Mouse (Mus musculus): ENCODE data around the gene Nell1. TPM values are rescaled to one million over a fixed set of nuclear protein-coding genes. Genes with fewer than 3 reads are reported as not detected.

The Nell1 gene
- polyA plus RNA-seq, 1 experiment = 0.18 TPM

DNA sequence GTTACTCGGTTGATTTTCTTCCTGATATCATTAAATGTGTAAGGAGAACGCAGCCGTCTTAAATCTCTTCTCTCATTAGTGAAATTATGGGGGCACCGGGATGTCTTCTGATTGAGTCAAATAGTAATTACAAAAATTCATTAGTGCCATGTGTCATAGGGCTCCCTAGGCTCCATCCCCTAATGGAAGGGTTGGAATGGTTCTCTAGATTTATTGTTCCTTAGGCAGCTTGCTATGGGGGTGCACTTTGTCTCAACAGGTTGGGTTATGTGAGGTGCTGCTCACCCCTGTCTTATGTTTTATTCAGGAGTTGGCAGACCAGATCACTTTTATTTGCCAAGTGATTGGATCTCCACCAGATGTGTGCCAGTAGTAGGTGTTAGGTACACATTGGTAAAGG lies 75.5 kb downstream of the Nell1 start:
- DNase-seq (ENCODE audit: low spot score) = no peak

DNA sequence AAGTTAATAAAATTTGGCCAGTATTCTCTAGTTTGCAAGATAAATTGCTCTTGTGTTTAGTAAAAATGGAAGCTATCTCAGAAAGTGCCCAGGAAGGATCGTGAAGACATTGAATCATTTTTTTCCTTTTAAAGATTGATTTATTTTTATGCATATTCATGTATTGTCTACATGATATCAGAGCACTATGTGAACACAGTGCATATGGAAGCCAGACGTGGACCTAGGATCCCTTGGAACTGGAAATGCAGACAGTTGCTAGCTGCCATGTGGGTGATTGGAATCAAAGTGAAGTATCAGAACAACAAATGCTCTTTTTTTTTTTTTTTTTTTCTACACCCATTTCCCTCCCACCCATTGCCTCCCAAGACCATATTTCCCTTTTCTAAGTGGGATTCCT lies 79.0 kb downstream of the Nell1 start:
- no peak for DNase-seq (ENCODE audit: low spot score)

DNA sequence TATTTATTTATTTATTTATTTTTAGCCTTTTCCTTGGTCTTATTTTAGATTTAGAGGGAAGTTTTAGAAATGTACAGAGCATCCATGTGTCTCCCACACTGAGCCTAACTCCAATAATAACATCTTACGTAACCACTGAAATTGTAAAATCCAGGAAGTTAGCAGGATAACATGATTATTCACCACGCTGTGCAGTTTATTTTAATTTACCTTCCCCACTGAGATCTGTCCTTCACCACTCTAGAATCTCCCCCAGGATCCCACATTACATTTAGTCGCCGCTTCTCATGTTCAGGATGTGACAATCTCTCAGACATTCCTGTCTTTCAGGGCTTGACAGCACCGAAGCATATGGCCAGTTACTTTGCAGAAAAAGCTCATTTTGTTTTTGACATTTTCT lies 119.8 kb downstream of the Nell1 start:
- no peak for DNase-seq (ENCODE audit: low spot score)

DNA sequence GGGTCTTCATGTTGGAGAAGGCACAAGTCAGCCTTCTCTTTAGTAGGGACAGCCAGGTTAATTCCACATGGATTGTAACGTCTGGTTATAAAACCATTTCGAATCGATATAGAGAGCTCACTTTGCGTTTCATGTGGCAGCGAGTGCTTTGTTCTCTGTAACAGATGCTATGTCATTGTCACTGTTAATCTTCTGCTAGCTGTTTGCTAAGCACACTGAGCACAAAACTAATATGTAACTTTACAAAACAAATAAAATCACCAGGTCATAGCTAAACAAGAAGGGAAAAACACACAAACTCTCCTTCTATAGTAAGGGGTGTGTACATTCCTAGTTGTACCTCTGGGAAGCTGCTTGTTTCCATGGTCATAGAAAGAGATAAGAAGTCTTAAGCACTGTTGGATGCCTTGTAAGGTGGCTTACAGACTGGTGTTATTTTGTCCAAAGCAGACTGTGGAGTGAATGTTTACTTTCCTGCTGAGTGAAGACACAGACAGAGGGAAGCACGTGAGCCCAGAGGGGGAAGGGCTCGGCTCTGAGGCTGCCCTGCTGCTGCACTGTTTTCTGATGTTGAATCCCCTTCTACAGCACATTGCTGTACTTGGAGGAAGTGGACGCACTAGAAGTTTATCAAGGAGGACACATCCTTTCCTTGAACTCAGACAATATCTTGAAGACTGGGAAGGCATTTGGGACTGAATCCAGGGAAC lies 131.1 kb downstream of the Nell1 start:
- DNase-seq (ENCODE audit: low spot score) = no peak

DNA sequence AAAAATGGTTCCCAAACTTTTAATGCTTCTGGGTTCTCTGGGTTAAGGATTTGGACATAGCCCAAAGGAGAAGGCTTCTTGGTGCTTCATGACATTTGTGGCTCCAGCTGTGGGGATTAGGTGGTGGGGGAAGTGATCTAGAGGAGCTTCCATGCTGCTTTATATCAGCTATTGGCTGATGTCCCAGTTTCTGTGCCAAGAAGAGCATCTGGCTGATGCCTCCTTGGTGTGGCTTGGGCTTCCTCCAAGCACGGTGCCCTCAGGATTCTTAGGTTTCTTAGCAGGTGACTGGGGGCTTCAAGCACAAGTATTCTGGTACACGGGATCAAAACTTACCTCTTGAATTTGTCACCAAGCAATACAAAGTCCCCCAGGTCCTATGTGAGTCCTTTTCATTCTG lies 132.6 kb downstream of the Nell1 start:
- DNase-seq (ENCODE audit: low spot score) = no peak

DNA sequence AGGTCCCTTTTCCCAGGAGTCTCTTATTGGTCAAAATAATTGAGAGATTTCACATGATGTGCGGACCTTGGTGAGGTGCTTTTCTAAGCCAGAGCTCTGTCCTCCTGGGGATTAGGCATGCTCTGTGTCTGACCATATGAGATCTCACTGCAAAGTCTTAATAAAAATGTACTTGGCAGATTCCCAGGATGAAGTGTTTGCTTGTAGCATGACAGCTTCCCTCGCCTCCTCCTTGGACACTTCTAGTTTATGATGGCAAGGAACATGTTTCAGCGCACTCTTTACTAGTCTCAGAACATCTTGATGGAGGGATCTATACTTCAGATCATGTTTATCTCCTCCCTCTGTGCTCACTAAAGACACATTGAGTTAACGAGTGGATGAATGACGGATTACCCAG lies 143.7 kb downstream of the Nell1 start:
- DNase-seq (ENCODE audit: low spot score) = no peak

DNA sequence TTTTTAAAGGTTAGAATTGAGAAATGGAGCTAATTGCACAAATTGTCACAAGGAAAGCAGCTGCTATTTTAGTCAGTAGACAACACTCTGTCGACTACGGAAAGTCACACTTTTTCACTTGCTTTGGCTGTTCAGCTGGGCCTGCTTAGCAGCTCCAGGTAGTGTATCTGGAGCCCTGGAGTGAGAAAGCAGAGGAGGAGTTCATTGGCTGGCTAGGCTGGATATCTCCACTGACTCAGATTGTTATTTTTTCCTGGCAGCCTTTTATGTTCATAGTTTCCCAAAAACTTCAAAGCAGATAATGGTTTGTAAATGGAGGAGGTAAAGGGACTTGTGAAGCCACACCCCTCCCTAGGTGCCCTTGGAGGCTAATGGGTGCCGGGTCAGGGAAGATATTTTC lies 163.0 kb downstream of the Nell1 start:
- DNase-seq (ENCODE audit: low spot score) = no peak

DNA sequence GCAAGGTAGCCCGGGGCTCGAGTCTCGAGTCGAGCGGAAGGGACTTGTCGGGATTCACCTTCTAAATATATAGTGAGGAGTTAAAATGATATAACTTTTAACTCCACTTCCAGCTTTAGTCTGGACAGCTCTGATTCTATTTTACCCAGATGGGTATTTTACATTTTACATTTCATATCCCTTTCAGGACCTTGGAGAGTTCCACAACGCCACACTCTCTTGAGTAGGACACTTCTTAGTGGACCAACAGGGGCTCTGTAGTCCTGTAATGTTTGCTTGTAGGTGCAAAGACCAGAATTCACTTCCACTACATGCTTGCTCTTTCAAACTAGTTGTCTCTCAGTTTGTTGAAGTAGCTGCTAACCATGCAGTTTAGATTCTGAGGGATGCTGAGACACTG lies 174.7 kb downstream of the Nell1 start:
- DNase-seq (ENCODE audit: low spot score) = no peak

DNA sequence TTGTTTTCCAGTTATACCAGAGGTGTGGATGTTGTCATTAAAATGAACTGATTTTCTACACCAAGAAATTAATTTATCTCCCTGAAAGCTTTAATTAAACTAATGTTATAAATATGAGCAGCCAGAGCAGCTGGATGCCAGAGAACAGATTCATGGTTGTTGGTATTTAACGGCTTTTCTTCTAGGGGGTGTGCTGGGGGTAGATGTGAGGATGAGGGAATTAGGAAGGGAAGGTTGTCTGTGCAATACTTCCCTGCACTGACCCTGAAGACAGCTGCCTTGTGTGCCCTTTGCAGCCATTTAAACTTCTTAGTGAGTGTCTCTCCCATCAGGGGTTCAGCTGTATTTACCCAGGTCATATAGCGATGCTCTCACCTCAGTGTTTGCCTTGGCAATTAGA lies 176.2 kb downstream of the Nell1 start:
- no peak for DNase-seq (ENCODE audit: low spot score)

DNA sequence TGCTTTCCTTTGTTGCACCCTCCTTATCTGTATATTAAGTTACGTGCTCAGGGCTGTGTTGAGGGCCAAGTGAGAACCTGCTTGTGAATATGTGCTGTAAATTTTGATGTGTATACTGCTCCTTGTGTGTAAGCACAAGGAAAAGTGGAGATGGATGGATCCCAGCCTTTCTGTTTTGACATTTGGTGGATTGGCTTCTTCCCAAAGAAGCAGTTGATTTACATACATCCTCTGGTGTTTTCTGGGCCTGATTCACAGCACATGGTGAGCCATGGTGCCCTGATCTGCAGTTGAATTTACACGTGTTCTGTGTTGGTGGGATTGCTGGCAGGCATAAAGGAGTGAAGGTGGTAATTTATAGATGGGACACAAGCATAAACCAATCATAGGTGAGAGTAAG lies 179.0 kb downstream of the Nell1 start:
- no peak for DNase-seq (ENCODE audit: low spot score)

DNA sequence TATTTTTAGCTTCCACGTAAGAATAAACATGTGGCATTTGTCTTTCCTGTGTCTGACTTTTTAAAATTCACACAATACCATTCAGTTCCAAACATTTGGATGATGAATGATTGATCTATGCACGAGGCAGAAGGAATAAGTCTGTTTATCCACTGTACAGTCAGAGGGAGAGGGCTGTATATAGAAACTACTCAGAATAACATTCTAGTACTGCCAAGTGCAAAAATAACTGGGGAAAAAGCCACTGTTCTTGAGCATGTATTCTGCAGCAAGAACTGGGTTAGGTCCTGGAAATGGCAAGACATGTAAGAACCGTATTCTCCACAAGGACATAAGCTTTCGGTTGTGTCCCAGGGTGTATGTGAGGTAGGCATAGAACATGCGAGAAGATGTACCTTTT lies 187.9 kb downstream of the Nell1 start:
- DNase-seq (ENCODE audit: low spot score) = no peak

DNA sequence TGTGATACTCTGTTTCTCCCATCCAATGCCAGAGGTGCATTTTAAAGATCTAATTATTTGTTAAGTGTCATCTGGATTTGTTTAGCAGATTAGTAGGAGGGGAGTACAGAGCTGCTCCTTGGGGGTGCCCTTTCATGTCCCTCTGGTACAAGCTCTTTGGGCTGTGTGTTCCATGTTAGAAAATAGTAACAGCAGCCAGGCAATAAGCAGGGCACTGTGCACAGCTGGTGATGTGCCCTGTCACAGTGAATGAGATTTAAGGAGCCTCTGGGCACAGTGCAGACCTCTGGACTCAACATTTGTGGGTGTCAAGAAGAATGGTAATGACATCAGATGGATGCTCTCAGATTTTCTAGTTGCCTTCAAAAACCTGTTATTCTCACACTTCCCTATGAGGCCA lies 194.1 kb downstream of the Nell1 start:
- no peak for DNase-seq (ENCODE audit: low spot score)

DNA sequence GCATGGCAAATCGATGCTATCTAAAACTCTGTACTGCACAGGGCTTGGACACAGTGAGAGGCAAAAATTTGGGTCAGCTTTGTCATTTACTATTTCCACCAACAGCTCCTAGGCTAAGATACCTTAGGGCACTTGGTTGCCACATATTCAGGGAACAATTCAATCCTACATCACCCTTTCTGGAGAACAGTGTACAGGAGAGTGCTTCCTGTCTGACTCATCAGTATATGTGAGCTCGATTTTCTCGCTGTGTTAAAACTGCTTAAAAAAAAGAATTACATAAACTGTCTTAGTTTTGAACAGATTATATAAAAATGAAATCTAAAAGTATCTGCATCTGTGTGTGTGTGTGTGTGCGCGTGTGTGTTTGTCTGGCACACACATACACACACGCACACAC lies 211.6 kb downstream of the Nell1 start:
- no peak for DNase-seq (ENCODE audit: low spot score)

DNA sequence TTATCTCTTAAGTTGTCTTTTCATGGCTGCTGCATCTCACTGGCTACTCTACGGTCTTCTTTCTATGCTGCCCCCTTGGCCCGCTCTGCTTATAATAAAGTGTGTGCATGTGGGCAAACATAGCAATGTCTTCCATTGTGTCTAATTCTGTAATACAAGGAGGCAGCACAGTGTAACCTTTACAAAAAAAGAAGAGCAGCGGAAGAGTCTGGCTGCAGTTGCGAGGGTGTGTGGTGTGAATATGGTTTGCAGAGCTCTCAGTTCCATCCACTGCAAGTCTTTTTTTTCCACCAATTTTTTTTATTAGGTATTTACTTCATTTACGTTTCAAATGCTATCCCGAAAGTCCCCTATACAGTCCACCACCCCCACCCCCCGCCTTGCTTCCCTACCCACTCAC lies 219.3 kb downstream of the Nell1 start:
- no peak for DNase-seq (ENCODE audit: low spot score)

DNA sequence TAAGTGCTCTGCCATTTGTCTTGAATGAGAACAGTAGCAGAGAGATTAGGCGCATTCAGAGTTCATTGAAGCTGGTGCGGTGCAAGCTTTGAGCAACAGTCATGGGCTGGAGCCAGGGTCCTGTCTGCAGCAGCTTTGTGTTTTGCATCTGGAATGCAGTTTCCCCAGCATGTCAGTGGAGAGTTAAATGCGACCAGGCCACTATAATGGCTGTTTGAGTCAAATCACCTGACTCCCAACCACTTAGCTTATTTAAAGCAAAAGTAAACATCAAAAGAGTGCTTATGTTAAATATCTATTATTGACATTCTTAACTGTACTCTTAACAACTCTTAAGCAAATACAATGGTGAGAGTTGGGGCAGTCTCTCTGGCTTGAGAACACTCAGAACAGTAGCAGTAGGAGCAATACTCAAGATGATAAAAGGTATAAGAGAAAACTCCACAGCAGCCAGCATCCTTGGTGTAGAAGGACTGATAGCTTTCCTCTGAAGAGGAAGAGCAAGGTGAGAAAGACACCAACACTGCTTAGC lies 220.5 kb downstream of the Nell1 start:
- no peak for DNase-seq (ENCODE audit: low spot score)

DNA sequence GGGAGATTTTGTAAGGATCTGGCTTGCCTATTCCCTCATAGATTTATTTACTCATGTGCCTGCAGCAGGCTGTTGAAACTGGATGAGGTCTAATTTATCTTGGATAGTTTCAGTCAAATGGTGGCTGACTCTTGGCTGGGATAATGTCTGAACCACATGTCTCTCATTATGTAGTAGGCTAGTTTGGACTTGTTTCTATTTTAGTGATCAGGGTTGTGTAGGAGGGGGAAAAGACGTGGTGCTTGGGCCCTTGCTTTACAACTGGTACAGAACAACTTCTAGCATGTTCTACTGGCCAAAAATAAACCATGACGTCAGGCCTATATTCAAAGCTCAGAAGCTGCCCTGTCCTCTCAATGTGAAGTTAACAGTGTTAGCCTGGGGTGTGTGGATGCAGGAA lies 230.6 kb downstream of the Nell1 start:
- no peak for DNase-seq (ENCODE audit: low spot score)

DNA sequence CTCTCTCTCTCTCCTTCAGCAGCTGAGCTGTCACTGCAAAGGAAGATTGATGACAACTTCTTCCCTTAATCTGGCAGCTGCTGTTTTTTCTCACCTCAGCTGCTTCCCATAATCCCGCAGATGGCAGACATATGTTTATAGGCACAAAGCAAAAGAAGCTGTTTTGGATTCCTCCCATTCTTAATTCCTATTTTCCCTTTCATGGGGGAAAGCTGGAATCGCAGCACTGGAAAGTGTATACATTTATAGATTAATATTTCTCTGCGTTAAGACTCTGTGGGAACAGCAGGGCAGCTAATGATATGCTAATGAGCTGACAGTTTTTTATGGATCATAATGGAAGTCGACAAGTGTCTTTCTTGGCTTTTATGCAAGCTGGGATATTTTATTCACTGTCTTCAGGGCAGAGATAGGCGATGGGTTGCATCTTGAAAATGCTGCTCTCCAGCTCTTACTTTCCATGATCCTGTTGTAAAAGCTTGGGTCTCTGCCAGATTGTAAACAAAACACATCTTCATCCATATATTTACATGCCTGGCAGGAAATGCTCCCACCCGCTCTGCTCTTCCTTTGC lies 236.1 kb downstream of the Nell1 start:
- no peak for DNase-seq (ENCODE audit: low spot score)

DNA sequence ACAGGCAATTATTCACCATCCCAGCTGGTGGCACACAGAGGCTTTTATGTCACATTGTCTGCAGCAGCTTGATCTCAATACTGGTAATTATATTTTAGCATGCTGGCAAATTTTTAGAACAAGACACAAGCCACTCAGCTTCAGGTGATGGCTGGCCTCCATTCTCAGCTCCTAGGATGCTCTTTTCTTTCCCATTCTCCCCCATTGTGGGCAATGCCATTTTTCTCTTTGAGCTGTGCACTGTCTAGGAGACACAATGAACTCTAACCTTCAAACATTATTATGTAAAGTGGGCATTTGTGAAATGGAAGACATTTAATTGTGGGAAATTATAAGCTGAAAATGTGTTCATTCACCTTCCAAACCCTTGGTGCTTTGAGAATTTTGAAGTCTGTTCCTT lies 247.2 kb downstream of the Nell1 start:
- no peak for DNase-seq (ENCODE audit: low spot score)

DNA sequence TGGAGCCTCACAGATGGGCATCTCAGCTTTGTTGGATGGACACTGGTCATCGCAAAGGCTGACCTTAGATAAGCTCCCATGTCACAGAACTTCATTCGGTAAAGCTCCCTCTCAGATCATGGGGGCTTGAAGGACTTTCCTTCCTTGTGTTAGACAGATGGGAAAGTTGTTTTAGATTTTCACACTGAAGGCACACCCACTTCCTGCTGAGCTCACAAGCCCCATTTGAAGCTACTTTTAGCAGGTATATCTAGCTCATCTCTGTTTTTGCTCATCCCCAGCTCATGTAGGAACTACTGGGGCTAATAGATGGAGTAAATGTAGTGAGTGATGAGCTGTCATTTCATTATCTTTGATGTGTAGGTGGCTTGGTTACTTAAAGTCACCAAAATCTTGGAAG lies 252.0 kb downstream of the Nell1 start:
- no peak for DNase-seq (ENCODE audit: low spot score)

DNA sequence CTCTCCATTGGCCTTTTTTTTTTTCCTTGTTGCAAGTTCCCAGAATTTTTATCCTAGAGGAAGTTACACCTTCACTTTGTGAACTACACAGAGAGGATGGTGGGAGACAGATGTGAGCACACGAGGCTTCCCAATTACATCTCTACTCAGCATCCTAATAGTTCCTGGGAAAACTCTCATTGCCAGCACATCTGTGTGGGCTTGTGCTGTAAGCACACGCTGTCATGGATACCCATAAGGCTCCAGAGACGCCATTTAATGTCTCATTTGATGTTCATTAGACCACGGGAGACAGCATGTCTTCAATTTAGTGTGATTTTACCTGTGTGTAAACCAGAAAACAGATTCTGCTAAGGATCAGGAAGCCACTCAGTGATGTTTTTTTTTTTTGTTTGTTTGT lies 253.6 kb downstream of the Nell1 start:
- no peak for DNase-seq (ENCODE audit: low spot score)

DNA sequence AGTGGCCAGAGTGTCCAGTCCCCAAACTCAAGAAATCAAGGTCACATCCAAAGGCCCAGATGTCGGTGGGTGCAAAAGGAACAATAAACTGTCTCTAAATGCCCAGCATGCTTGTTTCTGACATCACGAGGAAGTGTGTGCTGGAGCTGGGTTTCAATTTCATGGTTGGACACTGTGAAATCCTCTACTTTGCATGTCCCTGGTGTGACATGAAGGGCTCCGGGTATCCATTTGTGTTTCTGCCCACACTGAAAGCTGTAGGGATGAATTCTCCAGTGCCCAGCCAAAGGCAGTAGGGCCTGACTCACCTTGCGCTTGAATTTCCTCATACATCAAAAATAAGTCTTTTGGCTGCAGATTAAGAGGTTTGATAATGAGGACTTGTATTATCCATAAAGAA lies 266.5 kb downstream of the Nell1 start:
- no peak for DNase-seq (ENCODE audit: low spot score)

DNA sequence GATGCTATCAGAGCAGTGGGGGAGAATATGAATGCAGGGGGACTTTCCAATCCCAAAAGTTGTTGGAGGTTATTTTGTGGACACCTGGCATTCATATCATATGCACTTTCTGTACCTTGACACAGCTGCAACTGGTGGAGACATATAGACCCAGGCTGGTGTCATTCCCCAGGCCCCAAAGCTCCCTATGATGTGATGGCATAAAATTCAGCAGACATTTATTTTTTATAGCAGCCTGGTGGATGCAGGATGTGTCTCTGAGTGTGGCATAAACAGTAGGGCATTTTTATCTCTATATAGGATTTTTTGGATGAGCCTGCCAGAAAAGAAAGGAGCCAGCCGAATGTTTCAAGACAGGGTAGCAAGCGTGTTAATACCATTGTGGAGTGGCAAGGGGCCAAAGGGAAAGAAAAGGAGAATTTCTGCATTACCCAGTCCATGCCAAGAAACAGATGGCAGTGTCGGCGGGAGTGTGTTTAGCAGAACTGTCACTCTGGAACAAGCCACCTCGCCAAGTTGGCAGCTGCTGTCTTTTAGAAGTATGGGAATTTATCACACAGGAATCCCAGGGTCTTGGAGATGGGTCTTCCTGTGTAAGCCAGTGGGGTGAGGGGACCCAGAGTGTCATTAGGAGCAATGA lies 267.1 kb downstream of the Nell1 start:
- no peak for DNase-seq (ENCODE audit: low spot score)

DNA sequence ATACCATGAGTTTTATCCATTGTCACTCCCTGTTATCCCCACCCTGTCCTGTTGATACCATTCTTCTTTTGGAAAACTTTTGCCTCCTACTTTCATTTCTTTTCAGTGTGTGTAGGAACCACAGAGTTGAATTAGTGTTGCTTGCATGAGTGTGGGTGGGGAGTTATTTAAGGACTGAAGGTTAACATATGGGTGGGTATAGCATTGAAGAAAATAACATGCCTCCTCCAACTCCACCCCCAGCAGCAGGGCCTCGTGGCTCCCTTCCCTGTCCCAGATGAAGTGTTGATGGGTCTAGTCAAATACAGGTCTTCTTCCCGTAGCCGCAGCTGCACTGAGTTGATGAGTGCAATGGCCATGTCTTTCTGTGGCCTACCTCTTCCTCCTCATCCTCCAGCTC lies 278.5 kb downstream of the Nell1 start:
- DNase-seq (ENCODE audit: low spot score) = no peak

Data from urinary bladder, adult 2 months (tissue).